8 mouse cellular contexts compared by ENCODE assay signal in genomic region chr6:8950611-8951325, GRCm38 (mm10). TPM values are rescaled to one million over a fixed set of nuclear protein-coding genes. Genes with fewer than 3 reads are reported as not detected.
A peak's percentile ranks its signal among the peaks of the same experiment; 100 is the strongest.
DNase-seq lines count a peak whose midpoint lies in the region; ATAC-seq and TF ChIP-seq lines count a peak whose summit lies in the region.

No protein-coding gene starts in this region.

- peak overlapping the region; percentile 24 for H3K4me3 ChIP-seq in kidney, postnatal 0 days (replicated peaks; ENCODE audit: low read depth, low read length)
- H3K4me3 ChIP-seq in embryonic facial prominence, embryonic 15.5 days (replicated peaks): peak overlapping the region; percentile 40
- H3K4me3 ChIP-seq in intestine, postnatal 0 days (ENCODE audit: low read depth, low read length): peak overlapping the region; percentile 37
- H3K4me3 ChIP-seq in neural tube, embryonic 15.5 days (replicated peaks): peak overlapping the region; percentile 62
- H3K4me3 ChIP-seq in thymus, adult 2 months (ENCODE audit: control insufficient read depth, insufficient read depth, low read length): no peak overlapping the region

- DNase-seq in kidney, postnatal 0 days (ENCODE audit: low spot score): no peak
- DNase-seq in kidney, postnatal 36 days: no peak
- no peak for DNase-seq in thymus, adult 2 months
- DNase-seq in gastrocnemius, adult 8-10 months (ENCODE audit: low spot score in 2 of 2): no peak
- no peak for DNase-seq in gastrocnemius, postnatal 4 days (ENCODE audit: low spot score in 2 of 2)

- TF ChIP-seq POLR2A in thymus, adult 2 months (IDR thresholded peaks at IDR 0.05; ENCODE audit: control insufficient read depth, extremely low read depth, insufficient read depth, low read length, poor library complexity): no peak

- no peaks in the 10 kb centered on the region for H3K36me3 ChIP-seq in kidney, postnatal 0 days (ENCODE audit: insufficient read depth, low read length)
- no peaks in the 10 kb centered on the region for H3K36me3 ChIP-seq in embryonic facial prominence, embryonic 15.5 days
- no peaks in the 10 kb centered on the region for H3K36me3 ChIP-seq in intestine, postnatal 0 days (ENCODE audit: control insufficient read depth, insufficient read depth)
- H3K36me3 ChIP-seq in neural tube, embryonic 15.5 days: no peaks in the 10 kb centered on the region
- H3K36me3 ChIP-seq in thymus, adult 2 months (ENCODE audit: control insufficient read depth, insufficient read depth, low read length): no peaks in the 10 kb centered on the region

- H3K4me2 ChIP-seq in kidney, postnatal 0 days (ENCODE audit: low read length): peak overlapping the region; percentile 51
- peak overlapping the region; percentile 61 for H3K4me2 ChIP-seq in embryonic facial prominence, embryonic 15.5 days (replicated peaks)
- peak overlapping the region; percentile 59 for H3K4me2 ChIP-seq in intestine, postnatal 0 days (replicated peaks; ENCODE audit: low read depth)
- H3K4me2 ChIP-seq in neural tube, embryonic 15.5 days: peak overlapping the region; percentile 89

- WGBS in kidney, postnatal 0 days: 2% methylated on average over 26 of the region's 26 CpGs
- 1% methylated on average over 26 of the region's 26 CpGs for WGBS in embryonic facial prominence, embryonic 15.5 days
- 3% methylated on average over 26 of the region's 26 CpGs for WGBS in intestine, postnatal 0 days
- WGBS in neural tube, embryonic 15.5 days: under 1% methylated on average over 26 of the region's 26 CpGs
- WGBS in thymus, adult 2 months: 6% methylated on average over 26 of the region's 26 CpGs

- no peak for TF ChIP-seq CTCF in kidney, postnatal 0 days (IDR thresholded peaks at IDR 0.05; ENCODE audit: low read depth)
- TF ChIP-seq CTCF in intestine, postnatal 0 days (IDR thresholded peaks at IDR 0.05; ENCODE audit: low read depth): no peak
- no peak for TF ChIP-seq CTCF in thymus, adult 2 months (IDR thresholded peaks at IDR 0.05; ENCODE audit: borderline replicate concordance, control insufficient read depth, extremely low read depth, insufficient read depth, low read length, poor library complexity)

- no peaks in the 10 kb centered on the region for H3K9me3 ChIP-seq in kidney, postnatal 0 days (replicated peaks; ENCODE audit: low read length)
- H3K9me3 ChIP-seq in embryonic facial prominence, embryonic 15.5 days (replicated peaks): no peaks in the 10 kb centered on the region
- no peaks in the 10 kb centered on the region for H3K9me3 ChIP-seq in intestine, postnatal 0 days (ENCODE audit: control insufficient read depth)
- no peaks in the 10 kb centered on the region for H3K9me3 ChIP-seq in neural tube, embryonic 15.5 days (replicated peaks)

- peaks cover 7% of the 10 kb centered on the region; the same call in 1 of the 2 replicates for H3K4me1 ChIP-seq in kidney, postnatal 0 days (replicated peaks; ENCODE audit: insufficient read depth, low read length)
- H3K4me1 ChIP-seq in embryonic facial prominence, embryonic 15.5 days: peaks cover 35% of the 10 kb centered on the region
- no peaks in the 10 kb centered on the region for H3K4me1 ChIP-seq in intestine, postnatal 0 days (replicated peaks; ENCODE audit: control insufficient read depth, insufficient read depth, low read length)
- peaks cover 28% of the 10 kb centered on the region for H3K4me1 ChIP-seq in neural tube, embryonic 15.5 days
- H3K4me1 ChIP-seq in thymus, adult 2 months (replicated peaks; ENCODE audit: control insufficient read depth, insufficient read depth, low read length): 0 out of 2 replicates have a peak, but pooled peaks cover 4% of the 10 kb centered on the region

- ATAC-seq in kidney, postnatal 0 days (replicated peaks; ENCODE audit: low FRiP score, low read depth): no peak
- no peak for ATAC-seq in embryonic facial prominence, embryonic 15.5 days (ENCODE audit: insufficient number of reproducible peaks, low FRiP score, low TSS enrichment, low read depth)
- ATAC-seq in intestine, postnatal 0 days: no peak
- ATAC-seq in neural tube, embryonic 15.5 days (ENCODE audit: low FRiP score): peak; percentile 0; the same call in 1 of the 2 replicates

- no peak overlapping the region for H3K27ac ChIP-seq in kidney, postnatal 0 days
- no peak overlapping the region for H3K27ac ChIP-seq in embryonic facial prominence, embryonic 15.5 days (replicated peaks)
- H3K27ac ChIP-seq in intestine, postnatal 0 days (ENCODE audit: low read depth, low read length): no peak overlapping the region
- peak overlapping the region; percentile 89 for H3K27ac ChIP-seq in neural tube, embryonic 15.5 days (replicated peaks)
- no peak overlapping the region for H3K27ac ChIP-seq in thymus, adult 2 months (ENCODE audit: control insufficient read depth, insufficient read depth, low read length)

- no peak overlapping the region for H3K9ac ChIP-seq in kidney, postnatal 0 days (ENCODE audit: low read depth, low read length)
- H3K9ac ChIP-seq in embryonic facial prominence, embryonic 15.5 days: no peak overlapping the region
- H3K9ac ChIP-seq in intestine, postnatal 0 days (ENCODE audit: low read depth, low read length): no peak overlapping the region
- H3K9ac ChIP-seq in neural tube, embryonic 15.5 days (replicated peaks): peak overlapping the region; percentile 72

- H3K27me3 ChIP-seq in kidney, postnatal 0 days (ENCODE audit: insufficient read depth, low read length): peaks cover 72% of the 10 kb centered on the region
- peaks cover 90% of the 10 kb centered on the region for H3K27me3 ChIP-seq in embryonic facial prominence, embryonic 15.5 days
- H3K27me3 ChIP-seq in intestine, postnatal 0 days (replicated peaks; ENCODE audit: control insufficient read depth, insufficient read depth, low read length): peaks cover 74% of the 10 kb centered on the region
- H3K27me3 ChIP-seq in neural tube, embryonic 15.5 days (replicated peaks): peaks cover 22% of the 10 kb centered on the region
- peaks cover 8% of the 10 kb centered on the region; the same call in 1 of the 2 replicates for H3K27me3 ChIP-seq in thymus, adult 2 months (ENCODE audit: control insufficient read depth, insufficient read depth, low read length)

RNA-seq across cellular contexts. Expression of gene Nxph1, which starts 2.5 kb away (rescaled TPM):
- 0.06 TPM in 1 of 2 replicates, not detected in the other for polyA plus RNA-seq in kidney, postnatal 0 days (2015; fragmentation: Nextera tagmentation; extraction: Ambion mirVana)
- polyA plus RNA-seq in embryonic facial prominence, embryonic 15.5 days (2015; fragmentation: Nextera tagmentation; extraction: Ambion mirVana): 2.2 and 3.6 TPM in 2 replicates
- polyA plus RNA-seq in intestine, postnatal 0 days (2015; fragmentation: Nextera tagmentation; extraction: Ambion mirVana): 0.23 and 0.24 TPM in 2 replicates
- 80.9 and 110 TPM in 2 replicates for polyA plus RNA-seq in neural tube, embryonic 15.5 days (2015; fragmentation: Nextera tagmentation; extraction: Ambion mirVana)
- 0.06 and 0.11 TPM in 2 replicates for polyA plus RNA-seq in thymus, adult 2 months (2012; rRNA removed)
- not detected for total RNA-seq in gastrocnemius, adult 8-10 months (2022)
- under 1 TPM; 0.12 to 0.16 TPM for total RNA-seq in gastrocnemius, postnatal 4 days (2021)

Comparison
In these comparisons a context has a peak if more than half of its experiments do, and no peak if none do; other contexts are left out.
1. RNA of gene Nxph1, which starts 2.5 kb away (polyA plus RNA-seq): 80.9 to 110 TPM in neural tube, embryonic 15.5 days; 2.2 to 3.6 TPM in embryonic facial prominence, embryonic 15.5 days, 0.23 to 0.24 TPM in intestine, postnatal 0 days, 0.06 to 0.11 TPM in thymus, adult 2 months and 0.06 TPM in kidney, postnatal 0 days; every median in the first group is over 10 times any median in the second.
2. Peak in every context shown above with its lines, with median percentiles within 50 percentile points of each other: H3K4me2 ChIP-seq.